Mouse (Mus musculus) forebrain, embryonic 12.5 days (tissue): ENCODE measurements around the gene Tspan4. TPM values are rescaled to one million over a fixed set of nuclear protein-coding genes. Genes with fewer than 3 reads are reported as not detected.
A peak's percentile ranks its signal among the peaks of the same experiment; 100 is the strongest.

ENCODE experiments used
- ATAC-seq: fragments of 200-750 bp; cut with Nextera tagmentation; 2 replicates; pipeline ENCODE4 v1.8.0; 2017; ENCODE audit warnings: moderate TSS enrichment; ENCODE audit not compliant: low FRiP score
- H3K27ac ChIP-seq: fragments of 300-500 bp; sonication (generic); 2 replicates; pipeline ENCODE4 v1.5.1; 2016; ENCODE audit warnings: mild to moderate bottlenecking
- H3K27me3 ChIP-seq: fragments of 300-500 bp; sonication (generic); 2 replicates; pipeline ENCODE4 v1.6.1; 2016; ENCODE audit warnings: mild to moderate bottlenecking
- H3K36me3 ChIP-seq: fragments of 300-500 bp; sonication (generic); replicated peaks from 2 replicates; pipeline ENCODE4 v1.6.1; 2016; ENCODE audit warnings: mild to moderate bottlenecking
- H3K4me1 ChIP-seq: fragments of 300-500 bp; sonication (generic); 2 replicates; pipeline ENCODE4 v1.6.1; 2016
- H3K4me2 ChIP-seq: fragments of 300-500 bp; sonication (generic); 2 replicates; pipeline ENCODE4 v1.6.1; 2016; ENCODE audit warnings: mild to moderate bottlenecking, moderate library complexity
- H3K4me3 ChIP-seq: fragments of 300-500 bp; sonication (generic); replicated peaks from 2 replicates; pipeline ENCODE4 v1.5.1; 2016; ENCODE audit warnings: mild to moderate bottlenecking
- H3K9ac ChIP-seq: fragments of 300-500 bp; sonication (generic); 2 replicates; pipeline ENCODE4 v1.6.1; 2016; ENCODE audit warnings: mild to moderate bottlenecking
- H3K9me3 ChIP-seq: fragments of 300-500 bp; sonication (generic); 2 replicates; pipeline ENCODE4 v1.6.1; 2016
- WGBS: fragments of 180-500 bp; shearing (Covaris S2); methylation state at CpG from one replicate; pipeline ENCODE4 v1.1.7; 2016; 5-methylcytosine and 5-hydroxymethylcytosine counted together
- polyA plus RNA-seq: library from polyadenylated mRNA; unstranded; fragments of >200 nt; fragmentation: Nextera tagmentation; extraction: Ambion mirVana; gene quantifications from 2 replicates; pipeline ENCODE4 v1.2.1, GENCODE M21; 2016

The Tspan4 gene
- polyA plus RNA-seq, 1 experiment from 2014 or later: 24.2 TPM

- Histone ChIP-seq H3K27ac (no peak overlapping the region), H3K4me3 (no peak overlapping the region), H3K36me3 (peaks cover 14% of the 10 kb centered on the region), H3K9me3 (no peaks in the 10 kb centered on the region), H3K4me1 (peaks cover 31% of the 10 kb centered on the region), H3K9ac (no peak overlapping the region), H3K4me2 (no peak overlapping the region; the same call in 1 of the 2 replicates), H3K27me3 (peaks cover 41% of the 10 kb centered on the region)
- ATAC-seq: no peak
- 94% methylated on average over 14 of the region's 14 CpGs for WGBS
Measured at GRCm38 (mm10) chr7:141457236-141457635, 17.8 kb upstream of the Tspan4 start.

- no peak for ATAC-seq
- peaks cover 50% of the 10 kb centered on the region for H3K27me3 ChIP-seq
- 75% methylated on average over 15 of the region's 15 CpGs for WGBS
Measured at GRCm38 (mm10) chr7:141457986-141458660, 16.9 kb upstream of the Tspan4 start.

GRCm38 (mm10) chr7:141458661-141459060 is 16.4 kb upstream of the Tspan4 start:
- H3K27ac ChIP-seq: no peak overlapping the region
- peaks cover 55% of the 10 kb centered on the region for H3K27me3 ChIP-seq
- no peak for ATAC-seq
- H3K9me3 ChIP-seq: no peaks in the 10 kb centered on the region
- no peak overlapping the region for H3K4me2 ChIP-seq
- H3K9ac ChIP-seq: no peak overlapping the region
- H3K36me3 ChIP-seq: peaks cover 12% of the 10 kb centered on the region; the same call in 1 of the 2 replicates
- WGBS: 90% methylated on average over 11 of the region's 11 CpGs
- peaks cover 34% of the 10 kb centered on the region for H3K4me1 ChIP-seq
- H3K4me3 ChIP-seq: no peak overlapping the region

More at GRCm38 (mm10) chr7:141457986-141458660, 16.9 kb upstream of the Tspan4 start:
- Histone ChIP-seq H3K4me3 (no peak overlapping the region), H3K36me3 (peaks cover 12% of the 10 kb centered on the region; the same call in 1 of the 2 replicates), H3K4me2 (no peak overlapping the region), H3K4me1 (peaks cover 34% of the 10 kb centered on the region), H3K27ac (no peak overlapping the region), H3K9me3 (no peaks in the 10 kb centered on the region), H3K9ac (no peak overlapping the region)

- H3K36me3 ChIP-seq: peaks cover 12% of the 10 kb centered on the region; the same call in 1 of the 2 replicates
- no peak overlapping the region for H3K9ac ChIP-seq
- H3K4me1 ChIP-seq: peaks cover 34% of the 10 kb centered on the region
- H3K9me3 ChIP-seq: no peaks in the 10 kb centered on the region
- no peak for ATAC-seq
- WGBS: 92% methylated on average over 17 of the region's 17 CpGs
- no peak overlapping the region for H3K4me2 ChIP-seq
- H3K27ac ChIP-seq: no peak overlapping the region
- H3K27me3 ChIP-seq: peaks cover 62% of the 10 kb centered on the region
- no peak overlapping the region for H3K4me3 ChIP-seq
Measured at GRCm38 (mm10) chr7:141459301-141459711, 15.7 kb upstream of the Tspan4 start.

- 80% methylated on average over 5 of the region's 5 CpGs for WGBS
- no peak for ATAC-seq
Measured at GRCm38 (mm10) chr7:141460001-141460390, 15.0 kb upstream of the Tspan4 start.

GRCm38 (mm10) chr7:141460391-141461113 is 14.5 kb upstream of the Tspan4 start, which contains the start of gene Cracr2b:
Gene Cracr2b, plus strand, starts transcription at chr7:141461094.
- H3K27ac ChIP-seq: no peak within 1 kb of the TSS
- H3K4me2 ChIP-seq: peak within 1 kb of the TSS; percentile 58
- ATAC-seq: no peak
- peaks cover 12% of the 10 kb centered on the region; the same call in 1 of the 2 replicates for H3K36me3 ChIP-seq
- peaks cover 74% of the 10 kb centered on the region for H3K27me3 ChIP-seq
- peak within 1 kb of the TSS; percentile 47 for H3K9ac ChIP-seq
- H3K9me3 ChIP-seq: no peaks in the 10 kb centered on the region
- peaks cover 35% of the 10 kb centered on the region for H3K4me1 ChIP-seq
- peak within 1 kb of the TSS; percentile 38 for H3K4me3 ChIP-seq
- WGBS: 75% methylated on average over 15 of the region's 15 CpGs

More at GRCm38 (mm10) chr7:141460001-141460390, 15.0 kb upstream of the Tspan4 start:
- Histone ChIP-seq H3K4me3 (no peak overlapping the region), H3K4me1 (peaks cover 34% of the 10 kb centered on the region), H3K27me3 (peaks cover 69% of the 10 kb centered on the region), H3K36me3 (peaks cover 12% of the 10 kb centered on the region; the same call in 1 of the 2 replicates), H3K9ac (no peak overlapping the region), H3K27ac (no peak overlapping the region), H3K4me2 (no peak overlapping the region), H3K9me3 (no peaks in the 10 kb centered on the region)

GRCm38 (mm10) chr7:141461521-141462332 is 13.3 kb upstream of the Tspan4 start:
- no peaks in the 10 kb centered on the region for H3K9me3 ChIP-seq
- ATAC-seq: no peak
- H3K4me3 ChIP-seq: peak overlapping the region; percentile 38
- no peak overlapping the region for H3K27ac ChIP-seq
- H3K36me3 ChIP-seq: peaks cover 12% of the 10 kb centered on the region; the same call in 1 of the 2 replicates
- peaks cover 81% of the 10 kb centered on the region for H3K27me3 ChIP-seq
- peak overlapping the region; percentile 58 for H3K4me2 ChIP-seq
- peak overlapping the region; percentile 47 for H3K9ac ChIP-seq
- H3K4me1 ChIP-seq: peaks cover 25% of the 10 kb centered on the region
- WGBS: 3% methylated on average over 52 of the region's 59 CpGs

- peak overlapping the region; percentile 38 for H3K4me3 ChIP-seq
Measured at GRCm38 (mm10) chr7:141462333-141462821, 12.7 kb upstream of the Tspan4 start.

GRCm38 (mm10) chr7:141463824-141464602 is 11.0 kb upstream of the Tspan4 start:
- Histone ChIP-seq H3K9me3 (no peaks in the 10 kb centered on the region), H3K36me3 (peaks cover 7% of the 10 kb centered on the region; the same call in 1 of the 2 replicates), H3K9ac (no peak overlapping the region), H3K27me3 (peaks cover 79% of the 10 kb centered on the region), H3K4me3 (peak overlapping the region; percentile 13), H3K4me2 (0 out of 2 replicates have a peak overlapping the region, but pooled peaks have one; percentile 15), H3K27ac (no peak overlapping the region), H3K4me1 (peaks cover 47% of the 10 kb centered on the region)
- WGBS: 23% methylated on average over 12 of the region's 12 CpGs
- no peak for ATAC-seq

More at GRCm38 (mm10) chr7:141462333-141462821, 12.7 kb upstream of the Tspan4 start:
- ATAC-seq: no peak
- no peak overlapping the region for H3K9ac ChIP-seq
- H3K36me3 ChIP-seq: peaks cover 12% of the 10 kb centered on the region; the same call in 1 of the 2 replicates
- H3K27ac ChIP-seq: no peak overlapping the region
- 17% methylated on average over 5 of the region's 5 CpGs for WGBS
- no peaks in the 10 kb centered on the region for H3K9me3 ChIP-seq
- H3K4me2 ChIP-seq: peak overlapping the region; percentile 58; the same call in 1 of the 2 replicates
- H3K4me1 ChIP-seq: peaks cover 30% of the 10 kb centered on the region
- H3K27me3 ChIP-seq: peaks cover 84% of the 10 kb centered on the region

GRCm38 (mm10) chr7:141464603-141465201 is 10.3 kb upstream of the Tspan4 start:
- peak overlapping the region; percentile 15 for H3K4me2 ChIP-seq
- H3K9me3 ChIP-seq: no peaks in the 10 kb centered on the region
- 2% methylated on average over 38 of the region's 38 CpGs for WGBS
- no peak overlapping the region for H3K27ac ChIP-seq
- peaks cover 73% of the 10 kb centered on the region for H3K27me3 ChIP-seq
- ATAC-seq: no peak
- peak overlapping the region; percentile 13 for H3K4me3 ChIP-seq
- H3K4me1 ChIP-seq: peaks cover 54% of the 10 kb centered on the region
- H3K36me3 ChIP-seq: peaks cover 4% of the 10 kb centered on the region; the same call in 1 of the 2 replicates
- 0 out of 2 replicates have a peak overlapping the region, but pooled peaks have one; percentile 25 for H3K9ac ChIP-seq
